Mouse (Mus musculus) heart, adult 2 months (tissue): ENCODE results near the gene Fam71e1. TPM values are rescaled to one million over a fixed set of nuclear protein-coding genes. Genes with fewer than 3 reads are reported as not detected.

Experiments
- DNase-seq, 2 experiments: peaks; one replicate each; pipeline ENCODE4 v3.0.0; 2021
- H3K27ac ChIP-seq: fragments of 200-600 bp; 2 replicates; pipeline ENCODE4 v1.8.1; 2022
- H3K27me3 ChIP-seq: fragments of 200-500 bp; 2 replicates; pipeline ENCODE4 v1.6.1; 2012; ENCODE audit warnings: mild to moderate bottlenecking, low read length, inconsistent platforms, mixed read lengths; ENCODE audit not compliant: control insufficient read depth, insufficient read depth
- H3K36me3 ChIP-seq: fragments of 200-500 bp; 2 replicates; pipeline ENCODE4 v1.6.1; 2012; ENCODE audit warnings: low read length, inconsistent platforms; ENCODE audit not compliant: control insufficient read depth, insufficient read depth
- H3K4me1 ChIP-seq: fragments of 200-500 bp; 2 replicates; pipeline ENCODE4 v1.6.1; 2011; ENCODE audit warnings: low read length; ENCODE audit not compliant: control insufficient read depth, insufficient read depth
- H3K4me3 ChIP-seq: fragments of 200-600 bp; 2 replicates; pipeline ENCODE4 v1.8.1; 2022
- H3K79me2 ChIP-seq: fragments of 200-500 bp; replicated peaks from 2 replicates; pipeline ENCODE4 v1.6.1; 2012; ENCODE audit warnings: mild to moderate bottlenecking, inconsistent platforms, low read length, moderate library complexity, mixed read lengths; ENCODE audit not compliant: control insufficient read depth, insufficient read depth
- H3K9ac ChIP-seq: fragments of 200-500 bp; 2 replicates; pipeline ENCODE4 v1.6.1; 2012; ENCODE audit warnings: low read depth, mild to moderate bottlenecking, control low read depth, inconsistent platforms, low read length, mixed read lengths
- CTCF ChIP-seq: fragments of 200-600 bp; IDR thresholded peaks from 2 replicates; pipeline ENCODE4 v1.8.1; 2022; ENCODE audit warnings: antibody characterized with exemption, mild to moderate bottlenecking, moderate library complexity
- EP300 ChIP-seq: fragments of 200-500 bp; IDR thresholded peaks from 2 replicates; pipeline ENCODE4 v1.6.1; 2011; ENCODE audit warnings: low read depth, low read length, control low read depth; ENCODE audit not compliant: insufficient read depth
- POLR2A ChIP-seq: fragments of 200-500 bp; IDR thresholded peaks from 2 replicates; pipeline ENCODE4 v1.6.1; 2011; ENCODE audit warnings: mild to moderate bottlenecking, low read depth, low read length, control low read depth; ENCODE audit not compliant: insufficient read depth
- WGBS: fragments of 180-500 bp; shearing (Covaris S2); methylation state at CpG from one replicate; pipeline ENCODE4 v1.1.7; 2018; 5-methylcytosine and 5-hydroxymethylcytosine counted together
- intact Hi-C: fragments of 180-260 bp; cut with DNase I; formaldehyde crosslinking; loops from one replicate; pipeline ENCODE4 v1.15.1; 2025
- polyA plus RNA-seq: library from polyadenylated mRNA; depleted of rRNA; stranded (reverse); fragments of >200 nt; gene quantifications from 2 replicates; pipeline ENCODE4 v1.2.3, GENCODE M21; 2012
- total RNA-seq, 2 experiments: library from RNA; stranded (reverse); gene quantifications; 2 replicates each; pipeline ENCODE4 v1.2.3; 2021

Gene Fam71e1
- total and polyA plus RNA-seq, 3 experiments = 2.6 to 6.4 (median 3.3) TPM

DNA sequence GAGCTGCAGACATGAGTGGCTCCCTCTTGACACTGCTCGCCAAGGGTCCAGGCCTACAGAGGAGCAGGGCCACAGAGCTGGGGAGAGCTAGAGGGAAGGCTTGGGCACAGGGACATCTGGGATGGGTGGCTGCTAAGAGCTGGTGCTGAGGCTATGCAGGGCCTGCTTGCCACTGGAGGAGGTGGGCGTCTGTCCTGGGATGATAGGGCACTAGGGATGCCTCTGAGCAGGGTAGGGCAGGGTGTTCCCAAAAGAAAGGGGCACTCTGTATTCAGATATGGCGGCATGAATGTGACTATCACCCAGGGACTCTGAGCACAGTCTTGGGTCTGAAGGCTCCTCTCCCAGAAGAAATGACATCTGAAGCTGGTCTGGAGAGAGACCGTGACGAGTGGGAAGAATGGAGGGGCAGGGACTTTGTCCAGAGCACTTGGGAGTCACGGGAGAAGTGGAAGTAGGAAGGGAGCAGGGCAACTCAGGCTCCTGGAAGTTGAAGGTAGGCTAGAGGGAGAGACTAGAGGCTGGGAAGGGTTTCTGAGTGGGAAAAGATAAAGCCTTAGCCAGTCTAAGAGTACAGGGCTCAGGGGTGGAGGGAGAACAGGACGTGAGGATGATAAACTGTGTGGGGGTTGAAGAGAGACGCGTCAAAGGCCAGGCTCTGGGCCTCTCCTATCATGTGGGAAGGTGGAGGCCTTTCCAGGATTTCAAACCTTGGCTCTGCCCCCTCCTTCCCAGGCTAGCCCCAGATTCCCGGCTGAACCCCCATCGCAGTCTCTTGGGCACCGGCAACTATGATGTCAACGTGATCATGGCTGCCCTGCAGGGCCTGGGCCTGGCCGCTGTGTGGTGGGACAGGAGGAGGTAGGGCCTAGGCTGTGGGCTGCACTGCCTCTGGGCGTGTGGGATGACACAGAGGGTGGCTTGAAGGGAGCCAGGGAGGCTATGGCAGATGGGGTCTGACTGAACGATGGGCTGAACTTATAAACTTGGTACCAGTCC, 26.4 kb upstream of the Fam71e1 start:
- intact Hi-C loops = loop anchor here (5.0 kb wide), 2 partner anchors 163 to 223 kb away; partner anchors contain the start of genes 1700028J19Rik, 2410002F23Rik and Clec11a
- peaks cover 6% of the 10 kb centered on the region for H3K4me1 ChIP-seq

DNA sequence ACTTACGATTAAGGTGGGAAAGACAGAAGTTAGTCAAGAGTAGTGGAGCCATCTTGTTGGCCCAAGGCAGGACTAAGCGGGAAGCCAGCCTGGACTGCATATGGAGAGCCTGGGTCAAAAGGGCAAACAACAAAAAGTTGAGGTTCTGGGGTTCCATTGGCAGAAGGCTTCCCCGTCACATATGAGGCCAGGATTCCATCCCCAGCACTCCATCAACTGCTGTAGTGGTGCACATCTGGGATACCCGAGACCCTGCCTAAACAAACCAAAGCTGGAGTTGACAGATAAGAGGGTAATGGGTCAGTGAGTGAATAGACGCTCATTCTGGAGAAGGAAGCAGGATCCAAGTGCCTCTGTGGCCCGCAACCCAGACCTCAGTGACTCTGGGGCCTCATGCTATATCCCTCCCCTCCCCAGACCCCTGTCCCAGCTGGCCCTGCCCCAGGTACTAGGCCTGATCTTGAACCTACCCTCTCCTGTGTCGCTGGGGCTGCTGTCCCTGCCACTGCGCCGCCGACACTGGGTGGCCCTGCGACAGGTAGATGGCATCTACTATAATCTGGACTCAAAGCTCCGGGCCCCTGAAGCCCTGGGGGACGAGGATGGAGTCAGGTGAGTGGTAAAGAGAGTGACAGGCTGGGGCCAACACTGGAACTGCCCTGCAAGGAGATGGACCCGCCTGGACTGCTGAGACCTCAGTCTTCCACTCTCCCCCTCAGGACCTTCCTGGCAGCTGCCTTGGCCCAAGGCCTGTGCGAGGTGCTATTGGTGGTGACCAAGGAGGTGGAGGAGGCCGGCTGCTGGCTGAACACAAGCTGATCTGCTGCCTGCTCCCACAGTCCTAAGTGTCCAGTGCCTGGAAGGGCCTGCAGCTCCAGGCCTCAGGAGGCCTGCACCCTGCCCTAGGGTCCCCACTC, 25.4 kb upstream of the Fam71e1 start:
- H3K27ac ChIP-seq = peak overlapping the region; percentile 92
- no peaks in the 10 kb centered on the region for H3K27me3 ChIP-seq
- no peaks in the 10 kb centered on the region for H3K36me3 ChIP-seq
- TF ChIP-seq POLR2A (no peak; the same call in 1 of the 2 replicates), CTCF (no peak), EP300 (no peak)
- intact Hi-C loops = no loop called here
- peak; percentile 30 to 39 for DNase-seq
- H3K79me2 ChIP-seq = no peaks in the 10 kb centered on the region
- no peak overlapping the region for H3K4me3 ChIP-seq
- peak overlapping the region; percentile 3 for H3K9ac ChIP-seq
- 71% methylated on average over 16 of the region's 16 CpGs for WGBS
- peaks cover 9% of the 10 kb centered on the region for H3K4me1 ChIP-seq

More for the DNA sequence above, 26.4 kb upstream of the Fam71e1 start:
- peak overlapping the region; percentile 92 for H3K27ac ChIP-seq
- H3K9ac ChIP-seq = no peak overlapping the region
- TF ChIP-seq EP300 (no peak), CTCF (no peak), POLR2A (no peak)
- H3K79me2 ChIP-seq = no peaks in the 10 kb centered on the region
- 61% methylated on average over 16 of the region's 16 CpGs for WGBS
- no peaks in the 10 kb centered on the region for H3K27me3 ChIP-seq
- no peak overlapping the region for H3K4me3 ChIP-seq
- no peaks in the 10 kb centered on the region for H3K36me3 ChIP-seq
- peak in 1 of 2 experiments; percentile 20 for DNase-seq

DNA sequence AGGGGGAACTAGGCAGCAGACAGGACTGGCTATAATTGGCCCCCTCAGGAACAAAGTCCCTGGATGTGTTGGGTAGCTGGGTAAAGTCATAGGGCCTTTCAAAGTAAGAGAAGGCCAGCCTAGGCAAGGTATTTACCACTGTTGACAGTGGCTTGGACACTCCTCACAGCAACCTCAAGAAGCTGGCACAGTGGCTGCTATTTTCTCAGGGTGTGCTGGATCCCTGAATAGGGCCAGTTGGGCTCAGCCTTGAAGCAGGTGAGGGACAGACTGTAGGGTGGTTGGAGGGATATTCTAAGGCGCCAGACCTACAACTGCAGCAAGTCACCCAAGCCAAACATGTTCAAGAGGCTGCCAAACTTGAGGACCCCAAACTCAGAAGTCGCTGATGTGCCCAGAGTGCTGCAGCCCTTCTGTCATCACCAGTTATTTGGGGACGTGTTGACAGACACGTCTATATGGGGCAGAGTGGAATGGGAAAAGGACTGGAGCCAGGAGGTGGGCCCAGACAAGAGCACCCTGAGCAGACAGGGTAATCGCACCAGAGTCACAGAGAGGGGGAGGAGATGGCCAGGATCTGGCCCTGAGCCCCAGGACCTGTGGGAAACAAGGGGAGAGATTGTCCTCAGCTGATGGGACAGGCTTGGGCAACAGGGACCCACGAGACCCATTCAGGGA, 24.4 kb upstream of the Fam71e1 start:
- Histone ChIP-seq H3K36me3 (no peaks in the 10 kb centered on the region), H3K27me3 (no peaks in the 10 kb centered on the region), H3K79me2 (no peaks in the 10 kb centered on the region), H3K27ac (peak overlapping the region; percentile 92), H3K9ac (peak overlapping the region; percentile 17; the same call in 1 of the 2 replicates), H3K4me3 (no peak overlapping the region), H3K4me1 (peaks cover 9% of the 10 kb centered on the region)
- WGBS = 26% methylated on average over 6 of the region's 6 CpGs
- no peak for TF ChIP-seq CTCF
- peak; percentile 60 for TF ChIP-seq POLR2A
- TF ChIP-seq EP300 = peak; percentile 91
- intact Hi-C loops = no loop called here
- DNase-seq = peak; percentile 67 to 86

DNA sequence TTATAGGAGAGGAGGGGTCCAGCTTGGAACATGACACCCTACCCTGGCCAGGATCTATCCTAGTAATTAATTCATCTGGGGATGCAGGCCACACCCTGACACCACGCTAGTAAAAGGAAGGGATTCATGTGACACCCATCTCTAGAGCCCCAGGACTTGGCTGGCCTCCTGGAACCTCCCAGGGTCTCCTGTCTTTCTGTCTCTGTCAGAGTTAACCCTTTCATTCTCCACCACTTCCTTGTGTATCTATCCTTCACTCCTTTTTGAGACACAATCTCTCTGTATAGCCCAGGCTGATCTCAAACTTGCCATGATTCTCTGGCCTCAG, 23.9 kb upstream of the Fam71e1 start:
- TF ChIP-seq EP300 = no peak
- no peak for TF ChIP-seq POLR2A
- Histone ChIP-seq H3K79me2 (no peaks in the 10 kb centered on the region), H3K27ac (peak overlapping the region; percentile 92), H3K4me1 (peaks cover 7% of the 10 kb centered on the region), H3K4me3 (no peak overlapping the region), H3K27me3 (no peaks in the 10 kb centered on the region), H3K36me3 (no peaks in the 10 kb centered on the region), H3K9ac (no peak overlapping the region)
- DNase-seq = no peak
- intact Hi-C loops = no loop called here
- WGBS = 0% methylated on average over 1 of the region's 1 CpGs

DNA sequence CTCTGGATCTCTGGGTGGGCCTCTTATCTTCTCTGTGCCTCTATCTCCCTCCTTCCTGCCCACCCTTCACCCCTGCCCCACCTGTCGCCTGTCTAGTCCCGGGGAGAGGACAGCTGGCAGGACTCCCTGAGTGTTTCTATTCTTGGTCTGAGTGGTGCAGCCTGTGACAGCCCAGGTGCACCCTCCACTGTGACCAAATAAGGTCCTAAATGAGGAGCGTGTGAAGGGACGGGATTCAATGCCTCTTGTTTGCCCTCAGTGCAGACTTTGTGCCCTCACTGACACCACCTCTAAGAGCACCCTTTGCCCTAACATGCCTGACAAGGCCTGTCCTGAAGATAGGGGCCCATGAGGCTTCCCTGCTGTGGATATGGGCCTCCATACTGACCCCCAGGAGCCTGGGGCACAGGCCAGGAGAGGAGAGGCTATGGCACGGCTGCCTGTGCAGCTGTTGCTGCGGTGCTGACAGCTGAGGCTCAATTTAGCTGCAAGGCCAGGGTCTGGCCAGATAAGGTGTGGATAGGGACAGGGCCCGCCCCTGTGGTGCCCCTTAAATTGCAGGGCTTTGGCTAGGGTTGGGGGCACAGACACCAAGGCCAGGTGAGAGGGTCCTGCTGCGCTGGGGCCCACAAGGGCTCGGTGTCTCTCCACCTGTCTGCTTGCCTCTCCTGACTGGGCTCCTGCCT, 23.3 kb upstream of the Fam71e1 start:
- Histone ChIP-seq H3K9ac (peak overlapping the region; percentile 61), H3K4me3 (peak overlapping the region; percentile 48; the same call in 1 of the 2 replicates), H3K79me2 (no peaks in the 10 kb centered on the region), H3K36me3 (no peaks in the 10 kb centered on the region), H3K27ac (peak overlapping the region; percentile 92), H3K27me3 (no peaks in the 10 kb centered on the region), H3K4me1 (peaks cover 6% of the 10 kb centered on the region)
- intact Hi-C loops = no loop called here
- 21% methylated on average over 9 of the region's 9 CpGs for WGBS
- TF ChIP-seq POLR2A = peak; percentile 98
- TF ChIP-seq CTCF = no peak
- peak; percentile 79 for TF ChIP-seq EP300
- DNase-seq = peak; percentile 77 to 88
